Mouse (Mus musculus): ENCODE data around the gene Tulp3.
"Not testable (repeated sequence)": the region's sequence is repeated elsewhere in the genome, so short reads cannot be mapped to it uniquely, and the experiment has no call there.

Gene Tulp3

GRCm38 (mm10) chr6:128355726-128356416, at the start of gene Tulp3:
Gene Tulp3 (minus strand): TSS chr6:128355851.
- DNase-seq, result peak; percentile 98

GRCm38 (mm10) chr6:128404708-128405107, 49.1 kb upstream of the Tulp3 start:
- DNase-seq, result peak in 1 of 2 experiments; percentile 36

- peak; percentile 70 to 76 for DNase-seq
Measured at GRCm38 (mm10) chr6:128399421-128400185, 44.0 kb upstream of the Tulp3 start.

GRCm38 (mm10) chr6:128398996-128399395, 43.3 kb upstream of the Tulp3 start, which contains the start of gene Nrip2:
Gene Nrip2 (plus strand): TSS chr6:128399296.
- DNase-seq, result no peak

GRCm38 (mm10) chr6:128397574-128398261, 42.1 kb upstream of the Tulp3 start:
- peak; percentile 67 to 78 for DNase-seq

- no peak for DNase-seq
Measured at GRCm38 (mm10) chr6:128390683-128391082, 35.0 kb upstream of the Tulp3 start.

- no peak for DNase-seq
Measured at GRCm38 (mm10) chr6:128389185-128389584, 33.5 kb upstream of the Tulp3 start.

- DNase-seq, result no peak
Measured at GRCm38 (mm10) chr6:128385026-128385425, 29.4 kb upstream of the Tulp3 start.

GRCm38 (mm10) chr6:128383752-128384151, 28.1 kb upstream of the Tulp3 start:
- no peak for DNase-seq

- no peak for DNase-seq
Measured at GRCm38 (mm10) chr6:128381254-128381653, 25.6 kb upstream of the Tulp3 start.

- DNase-seq, result not testable (repeated sequence)
Measured at GRCm38 (mm10) chr6:128380594-128381167, 25.0 kb upstream of the Tulp3 start.

- no peak for DNase-seq
Measured at GRCm38 (mm10) chr6:128379636-128380035, 24.0 kb upstream of the Tulp3 start.

- no peak for DNase-seq
Measured at GRCm38 (mm10) chr6:128376371-128377085, 20.9 kb upstream of the Tulp3 start.

GRCm38 (mm10) chr6:128375192-128375591, 19.5 kb upstream of the Tulp3 start, which contains the start of the genes Tex52 and Gm44596:
Gene Tex52 (plus strand): TSS chr6:128375456.
Gene Gm44596 (plus strand): TSS chr6:128375503.
- peak in 1 of 2 experiments; percentile 24 for DNase-seq

GRCm38 (mm10) chr6:128370040-128370439, 14.4 kb upstream of the Tulp3 start:
- no peak for DNase-seq

- DNase-seq, result no peak
Measured at GRCm38 (mm10) chr6:128366466-128366865, 10.8 kb upstream of the Tulp3 start.

- no peak for DNase-seq
Measured at GRCm38 (mm10) chr6:128364721-128365120, 9.1 kb upstream of the Tulp3 start.

GRCm38 (mm10) chr6:128363007-128363825, 7.6 kb upstream of the Tulp3 start:
- peak in 1 of 2 experiments; percentile 42 for DNase-seq

- DNase-seq, result peak; percentile 90 to 94
Measured at GRCm38 (mm10) chr6:128362381-128363006, 6.8 kb upstream of the Tulp3 start, which contains the start of the genes Rhno1 and Foxm1. Gene Rhno1 (minus strand): TSS chr6:128362911. Gene Foxm1 (plus strand): TSS chr6:128362967.

GRCm38 (mm10) chr6:128361901-128362300, 6.2 kb upstream of the Tulp3 start:
- no peak for DNase-seq

- DNase-seq, result peak; percentile 81 to 82
Measured at GRCm38 (mm10) chr6:128358999-128359398, 3.3 kb upstream of the Tulp3 start.

Measured in kidney, postnatal 4 days (tissue).